Mouse (Mus musculus): Measurements from ENCODE around the gene Ino80e.

Gene Ino80e

DNA sequence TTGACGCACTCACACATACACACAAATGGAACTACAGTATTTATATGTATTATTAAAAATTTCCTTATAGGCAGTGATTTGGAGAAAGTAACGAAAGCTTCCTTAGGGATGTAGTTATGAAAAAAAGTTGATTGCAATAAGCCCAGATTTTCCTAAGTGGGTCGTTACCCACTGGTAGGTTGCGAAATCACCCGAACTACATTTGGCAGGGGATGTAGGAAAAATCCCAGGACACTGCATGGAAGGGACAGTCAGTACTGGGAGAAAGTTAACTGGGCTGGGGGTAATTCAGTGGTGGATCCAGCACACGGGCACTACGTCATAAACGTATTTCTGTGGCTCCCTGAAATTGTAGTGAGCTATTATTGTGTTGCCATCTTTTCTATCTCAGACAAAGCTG is 45.7 kb downstream of the Ino80e start:
- CTCF ChIA-PET, result no interaction called here

DNA sequence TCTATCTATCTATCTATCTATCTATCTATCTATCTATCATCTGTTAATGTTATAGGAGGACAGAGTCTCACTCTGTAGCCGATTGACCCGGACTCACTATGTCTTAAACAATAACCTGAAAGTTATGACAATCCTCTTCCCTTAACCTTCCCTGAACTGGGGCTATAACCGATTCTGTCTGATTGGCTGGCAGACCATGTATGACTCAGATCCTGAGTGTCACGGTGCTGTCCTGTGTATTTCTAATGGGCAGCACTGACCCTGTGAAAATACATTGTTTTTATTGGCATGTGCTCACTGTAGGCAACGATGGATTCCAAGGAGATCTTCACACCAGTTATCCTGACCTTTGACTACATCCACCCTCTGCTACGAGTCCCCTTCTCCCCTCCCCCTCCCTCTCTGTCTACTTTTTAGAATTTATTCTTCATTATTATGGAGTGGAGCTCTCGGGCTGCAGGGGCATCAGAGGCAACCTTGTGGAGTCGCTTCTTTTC is 46.4 kb downstream of the Ino80e start:
- CTCF ChIA-PET, result no interaction called here

DNA sequence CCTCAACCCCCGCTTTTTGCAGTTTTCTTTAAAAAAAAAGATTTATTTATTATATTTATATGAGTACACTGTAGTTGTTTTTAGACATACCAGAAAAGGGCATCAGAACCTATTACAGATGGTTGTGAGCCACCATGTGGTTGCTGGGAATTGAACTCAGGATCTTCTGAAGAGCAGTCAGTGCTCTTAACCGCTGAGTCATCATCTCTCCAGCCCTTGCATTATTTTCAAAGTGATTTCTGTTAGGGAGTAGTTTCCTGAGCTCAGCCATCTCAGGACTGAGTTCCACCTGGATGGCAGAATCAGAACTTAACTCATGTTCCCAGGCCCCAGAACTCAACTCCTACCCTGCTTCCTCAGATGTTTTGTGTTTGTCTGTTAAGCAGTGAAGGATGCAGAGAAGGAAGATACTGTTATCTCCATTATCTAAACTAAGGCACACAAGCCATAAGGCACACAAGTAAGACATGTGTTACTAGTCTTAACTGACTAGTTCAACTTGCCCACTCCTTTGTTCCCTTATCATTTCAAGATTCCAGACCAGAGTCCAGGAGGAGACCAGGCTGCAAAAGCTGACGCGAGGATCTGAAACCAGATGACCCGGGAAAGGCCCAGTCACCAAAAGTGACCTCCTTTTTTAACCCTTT is 52.3 kb downstream of the Ino80e start:
- CTCF ChIA-PET, result interaction anchor here (1.0 kb wide), 1 partner anchor 12 kb away, joined by 3 read pairs; the partner anchor contains the start of gene Fam57b

DNA sequence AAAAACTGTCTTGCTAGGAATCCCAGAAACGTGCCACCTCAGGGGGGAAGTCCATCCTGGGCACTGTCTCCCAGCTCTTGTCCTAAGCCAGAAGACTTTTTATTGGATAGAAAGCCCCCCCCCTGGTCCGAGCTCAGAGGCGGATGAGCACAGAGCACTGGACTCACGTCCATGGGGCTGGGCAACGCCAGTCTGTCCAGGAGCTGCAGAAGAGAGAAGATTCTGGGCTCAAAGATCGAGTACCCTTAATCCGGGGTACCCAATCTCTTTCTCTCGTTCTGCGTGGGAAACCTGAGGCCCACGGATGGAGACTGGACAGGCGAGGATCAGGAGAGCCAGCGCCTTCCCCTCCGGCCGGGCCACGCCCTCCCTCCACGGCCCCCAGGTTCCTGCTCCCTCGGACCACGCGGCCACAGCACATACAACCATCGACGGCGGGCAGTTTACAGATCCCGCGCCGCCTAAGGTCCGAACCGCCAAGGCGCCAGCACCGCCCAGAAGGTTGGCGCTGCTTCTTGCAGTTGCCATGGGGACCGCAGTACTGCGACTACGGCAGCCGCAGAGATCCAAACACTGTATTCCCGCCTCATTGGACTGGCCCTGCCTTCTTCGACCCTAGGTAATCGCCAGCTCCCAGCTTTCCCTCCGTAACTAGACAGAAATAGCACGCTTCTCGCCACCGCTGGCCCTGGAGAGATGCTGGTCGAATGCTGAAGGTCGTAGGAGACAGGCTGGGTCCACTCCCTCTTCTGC is 53.3 kb downstream of the Ino80e start:
- CTCF ChIA-PET, result no interaction called here

DNA sequence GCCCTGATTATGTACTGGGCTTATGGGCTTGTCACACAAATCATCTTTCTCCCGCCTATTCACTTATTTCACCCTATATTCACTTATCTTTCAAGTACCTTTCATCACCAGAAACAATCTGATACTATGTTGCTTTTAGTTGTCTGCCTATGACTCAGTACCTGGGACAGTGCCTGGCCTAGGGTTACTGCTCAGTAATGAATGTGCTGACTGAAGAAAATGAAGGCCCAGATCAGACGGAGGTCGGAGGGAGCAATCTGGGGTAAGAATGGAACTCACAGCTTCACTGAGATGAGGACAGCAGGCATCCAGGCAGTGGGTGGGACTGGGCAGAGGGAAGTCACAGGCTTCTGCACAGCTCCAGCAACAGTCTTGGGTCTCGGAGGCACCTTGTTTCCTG is 54.8 kb downstream of the Ino80e start:
- CTCF ChIA-PET, result no interaction called here

DNA sequence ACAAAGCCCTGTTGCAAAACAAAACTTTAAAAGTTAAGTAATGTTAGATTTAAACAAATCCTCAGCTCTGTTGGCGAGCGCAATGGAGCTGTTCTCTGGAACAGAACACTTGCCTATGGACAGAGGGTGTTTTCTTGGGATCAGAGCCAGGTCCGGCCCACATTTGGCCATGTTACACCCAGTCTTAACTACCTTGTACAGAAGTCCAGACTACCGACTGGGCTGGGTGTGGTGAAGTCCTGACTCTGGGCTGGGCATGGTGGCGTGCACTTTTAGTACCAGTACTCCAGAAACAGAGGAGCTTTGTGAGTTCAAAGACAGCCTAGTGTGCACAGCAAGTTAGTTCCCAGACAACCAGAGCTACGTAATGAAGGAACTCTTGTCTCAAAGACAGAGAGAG is 55.2 kb downstream of the Ino80e start:
- CTCF ChIA-PET, result no interaction called here

DNA sequence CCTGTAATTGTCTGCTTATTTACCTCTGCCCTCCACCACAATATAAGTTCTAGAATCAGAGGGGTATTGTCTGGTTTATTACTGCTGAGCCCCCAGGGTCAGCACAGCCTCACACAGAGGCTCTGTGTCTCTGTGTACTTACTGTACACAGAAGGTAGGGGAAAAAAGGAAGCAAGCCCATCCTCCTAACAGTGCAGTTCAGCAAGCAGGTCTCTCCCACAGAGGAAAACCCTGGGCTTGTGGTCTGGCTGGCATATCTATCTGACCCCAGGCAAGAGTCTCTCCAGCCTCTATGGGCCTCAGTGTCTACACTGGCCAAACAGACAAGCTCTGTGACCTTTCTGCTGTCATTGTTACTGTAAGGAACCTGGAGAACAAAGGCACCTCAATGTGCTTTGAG is 58.4 kb downstream of the Ino80e start:
- CTCF ChIA-PET, result no interaction called here

DNA sequence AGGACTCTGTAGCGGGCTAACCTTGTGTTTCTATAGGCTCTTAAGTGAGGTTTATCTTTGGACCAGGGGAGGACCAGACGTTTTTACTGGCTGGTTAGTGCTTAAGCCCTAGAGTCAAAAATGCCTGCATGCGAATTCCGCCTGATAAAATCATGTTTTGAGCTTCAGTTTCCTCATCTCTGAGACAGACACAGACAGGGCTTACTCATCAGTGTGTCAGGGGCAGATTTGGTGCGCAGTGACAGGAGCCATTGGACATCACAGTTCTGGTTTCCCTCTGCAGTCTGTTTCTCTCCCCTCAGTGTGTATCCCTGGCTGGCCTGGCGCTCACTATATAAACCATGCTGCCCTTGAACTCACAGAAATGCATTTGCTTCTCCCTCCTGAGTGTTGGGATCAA is 59.0 kb downstream of the Ino80e start:
- CTCF ChIA-PET, result no interaction called here

DNA sequence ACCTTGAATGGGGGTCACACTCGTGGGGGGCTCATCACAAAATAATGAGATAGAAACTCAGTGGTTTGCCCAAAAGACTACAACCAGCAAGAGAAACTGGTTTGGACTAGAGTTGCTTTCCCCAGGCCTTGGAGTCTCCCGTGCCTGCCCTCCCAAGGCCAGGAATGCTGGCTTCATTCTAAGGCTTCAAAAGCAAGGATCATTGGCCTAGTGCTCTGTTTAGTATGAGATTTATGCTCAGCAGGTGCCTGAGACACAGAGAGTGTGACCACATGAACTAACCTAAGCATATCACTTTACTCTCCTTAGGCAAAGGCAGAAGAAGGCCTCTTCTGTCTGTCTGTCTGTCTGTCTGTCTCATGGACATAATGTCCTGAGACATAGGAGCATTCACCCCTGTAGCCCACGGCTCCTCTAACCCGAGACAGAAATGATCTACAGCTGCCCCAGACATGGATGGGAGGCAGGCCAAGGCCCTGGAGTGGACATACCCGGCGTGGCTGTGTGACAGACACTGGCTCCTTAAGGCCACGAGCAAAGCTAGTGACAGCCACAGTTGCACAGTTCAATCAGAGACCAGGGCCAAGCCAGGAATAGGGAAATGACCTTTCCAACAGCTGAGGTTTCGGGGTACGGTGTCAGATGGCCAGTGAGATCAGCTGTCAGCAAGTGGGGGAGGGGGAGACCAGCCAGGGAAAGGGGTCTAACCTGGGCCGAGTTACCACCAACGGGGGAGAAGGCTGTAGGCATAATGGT is 59.9 kb downstream of the Ino80e start:
- CTCF ChIA-PET, result no interaction called here

DNA sequence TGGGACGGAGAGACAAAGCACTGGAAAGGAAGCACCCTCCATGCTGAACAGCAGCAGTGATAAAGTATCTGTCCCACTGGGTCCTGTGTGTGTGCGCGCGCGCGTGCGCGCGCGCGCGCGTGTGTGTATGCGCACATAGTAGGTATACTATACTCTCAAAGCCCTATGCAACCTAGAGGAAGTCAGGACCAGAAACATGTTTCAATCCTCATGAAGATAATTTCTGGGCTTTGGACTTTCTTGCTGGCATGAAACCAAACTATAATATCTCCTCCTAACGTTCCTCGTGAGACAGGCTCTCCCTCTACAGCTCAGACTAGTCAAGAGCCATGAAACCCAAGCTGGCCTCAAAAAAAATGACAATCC is 61.1 kb downstream of the Ino80e start:
- CTCF ChIA-PET, result no interaction called here

Measured in spleen, embryonic (tissue).